Mouse (Mus musculus) B cell, adult 2 months (primary cell): Measurements from ENCODE around the gene Ncr1.
"Not testable (repeated sequence)": the region's sequence is repeated elsewhere in the genome, so short reads cannot be mapped to it uniquely, and the experiment has no call there.

Experiments used
- DNase-seq, 2 experiments: peaks; one replicate each; pipeline ENCODE4 v3.0.0; 2022

Gene Ncr1

DNA sequence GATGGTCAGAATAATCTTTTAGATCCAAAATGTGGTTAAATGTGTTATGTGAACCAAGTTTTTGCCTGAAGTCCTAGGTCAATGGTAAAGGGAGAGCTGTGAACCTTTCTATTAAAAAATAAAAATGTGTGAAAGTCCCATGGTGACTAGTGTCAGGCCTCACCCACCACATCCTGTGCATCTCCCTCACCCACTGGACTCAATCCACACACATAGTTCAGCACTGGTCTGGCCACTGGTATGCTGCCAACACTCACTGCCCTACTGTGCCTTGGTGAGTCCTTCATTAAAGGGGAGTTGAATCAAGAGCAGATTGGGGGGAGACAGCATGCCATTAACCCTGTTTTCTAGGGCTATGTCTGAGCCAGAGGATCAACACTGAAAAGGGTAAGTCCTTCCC is at the start of gene Ncr1:
Gene Ncr1 (plus strand): TSS at position 216 of the 400 bp plus-strand sequence.
- no peak for DNase-seq

DNA sequence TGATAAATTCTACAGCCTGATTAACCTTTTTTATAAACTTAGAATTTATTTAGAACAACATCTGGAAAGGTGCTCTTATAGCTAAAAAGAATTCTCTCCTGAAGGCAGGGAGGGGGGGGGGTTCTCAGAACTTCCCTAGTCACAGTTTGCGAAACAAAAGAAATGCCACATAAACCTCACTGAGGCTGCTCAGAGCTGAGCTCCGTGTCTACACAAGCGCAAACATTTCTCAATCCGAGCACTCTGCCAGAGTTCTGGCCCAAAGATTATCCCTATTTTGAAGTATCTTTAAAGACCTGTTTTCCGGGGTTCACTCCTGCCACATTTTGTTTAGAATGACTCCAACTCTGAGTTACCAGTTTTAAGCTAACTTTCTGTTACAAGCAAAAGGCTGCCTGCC is 44.9 kb upstream of the Ncr1 start:
- no peak for DNase-seq

- DNase-seq, result peak; percentile 21 to 28
Measured at GRCm38 (mm10) chr7:4297189-4297588, 40.3 kb upstream of the Ncr1 start.

DNA sequence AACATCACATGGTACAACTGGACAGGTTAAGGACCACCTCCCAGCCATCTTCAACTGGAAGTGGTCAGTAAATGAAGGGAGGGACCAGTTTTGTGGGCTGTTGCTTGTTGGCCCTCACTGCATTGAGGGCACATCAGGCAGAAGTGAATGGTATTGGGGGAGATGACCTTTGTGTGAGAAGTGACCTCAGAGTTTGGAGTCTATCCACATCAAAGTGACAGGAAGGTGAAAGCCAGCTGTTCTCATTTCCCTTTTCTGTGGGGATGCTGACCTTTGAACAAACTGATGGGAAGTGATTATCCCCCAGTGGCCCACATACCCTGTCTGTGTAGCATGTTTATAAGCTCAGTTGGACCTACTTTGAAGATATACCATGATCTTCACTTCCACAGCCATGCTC is 37.4 kb upstream of the Ncr1 start:
- no peak for DNase-seq

GRCm38 (mm10) chr7:4303457-4303856 is 34.1 kb upstream of the Ncr1 start:
- DNase-seq, result no peak

GRCm38 (mm10) chr7:4313109-4313508 is 24.4 kb upstream of the Ncr1 start:
- not testable (repeated sequence) for DNase-seq

GRCm38 (mm10) chr7:4313531-4313930 is 24.0 kb upstream of the Ncr1 start:
- not testable (repeated sequence) for DNase-seq

GRCm38 (mm10) chr7:4323301-4323700 is 14.2 kb upstream of the Ncr1 start:
- no peak for DNase-seq

DNA sequence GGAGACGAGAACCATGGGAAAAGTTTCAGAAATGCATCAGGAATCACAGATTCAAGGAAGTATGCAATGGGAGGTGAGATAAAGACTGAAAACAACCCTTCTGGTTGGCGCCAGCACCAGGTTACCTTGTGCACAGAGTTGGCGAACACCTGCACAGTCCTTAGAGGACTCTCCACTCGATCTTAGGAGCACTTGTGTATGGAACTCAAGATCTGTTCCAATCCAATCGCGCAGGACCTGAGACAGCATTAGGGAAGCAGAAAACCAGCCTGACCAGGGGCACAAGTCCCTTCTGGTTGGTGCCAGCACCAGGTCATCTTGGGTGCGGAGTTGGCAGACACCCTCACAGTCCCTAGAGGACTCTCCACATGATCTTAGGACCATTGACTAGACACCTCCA is 36.0 kb downstream of the Ncr1 start:
- no peak for DNase-seq
